Mouse (Mus musculus) small intestine, adult 2 months (tissue): ENCODE measurements around the gene Cdh1. TPM values are rescaled to one million over a fixed set of nuclear protein-coding genes. Genes with fewer than 3 reads are reported as not detected.

Experiments used
- H3K27ac ChIP-seq: fragments of 200-500 bp; 2 replicates; pipeline ENCODE4 v1.5.1; 2012; ENCODE audit warnings: low read depth, low read length, control low read depth, inconsistent platforms; ENCODE audit not compliant: insufficient read depth
- H3K27me3 ChIP-seq: fragments of 200-500 bp; 2 replicates; pipeline ENCODE4 v1.6.1; 2012; ENCODE audit warnings: mild to moderate bottlenecking, moderate library complexity, low read length, inconsistent platforms; ENCODE audit not compliant: control insufficient read depth, insufficient read depth
- H3K36me3 ChIP-seq: fragments of 200-500 bp; 2 replicates; pipeline ENCODE4 v1.6.1; 2012; ENCODE audit warnings: mild to moderate bottlenecking, low read length, control low read depth, inconsistent platforms; ENCODE audit not compliant: control insufficient read depth, insufficient read depth
- H3K4me1 ChIP-seq: fragments of 200-500 bp; 2 replicates; pipeline ENCODE4 v1.6.1; 2012; ENCODE audit warnings: low read length, inconsistent platforms, mixed read lengths; ENCODE audit not compliant: control insufficient read depth, insufficient read depth, insufficient read length
- H3K4me3 ChIP-seq: fragments of 200-500 bp; 2 replicates; pipeline ENCODE4 v1.5.1; 2012; ENCODE audit warnings: low read depth, mild to moderate bottlenecking, control low read depth, inconsistent platforms, low read length, moderate library complexity
- CTCF ChIP-seq: fragments of 200-500 bp; IDR thresholded peaks from 2 replicates; pipeline ENCODE4 v1.5.1; 2012; ENCODE audit warnings: low read depth, mild to moderate bottlenecking, control low read depth, inconsistent platforms, low read length, moderate library complexity, mixed read lengths; ENCODE audit not compliant: insufficient replicate concordance, insufficient read length; ENCODE audit errors: extremely low read depth
- POLR2A ChIP-seq: fragments of 200-500 bp; IDR thresholded peaks from 2 replicates; pipeline ENCODE4 v1.6.1; 2012; ENCODE audit warnings: low read depth, mild to moderate bottlenecking, control low read depth, inconsistent platforms, low read length, moderate library complexity
- WGBS: fragments of 180-500 bp; shearing (Covaris S2); methylation state at CpG from one replicate; pipeline ENCODE4 v1.1.7; 2018; 5-methylcytosine and 5-hydroxymethylcytosine counted together
- polyA plus RNA-seq: library from polyadenylated mRNA; depleted of rRNA; stranded (reverse); fragments of >200 nt; gene quantifications from 2 replicates; pipeline ENCODE4 v1.2.3, GENCODE M21; 2012

Cdh1 gene
- polyA plus RNA-seq, 1 experiment: 234 TPM

GRCm38 (mm10) chr8:106701360-106701759 is 98.2 kb downstream of the Cdh1 start:
- TF ChIP-seq CTCF (no peak), POLR2A (no peak)
- WGBS: 82% methylated on average over 3 of the region's 3 CpGs

DNA sequence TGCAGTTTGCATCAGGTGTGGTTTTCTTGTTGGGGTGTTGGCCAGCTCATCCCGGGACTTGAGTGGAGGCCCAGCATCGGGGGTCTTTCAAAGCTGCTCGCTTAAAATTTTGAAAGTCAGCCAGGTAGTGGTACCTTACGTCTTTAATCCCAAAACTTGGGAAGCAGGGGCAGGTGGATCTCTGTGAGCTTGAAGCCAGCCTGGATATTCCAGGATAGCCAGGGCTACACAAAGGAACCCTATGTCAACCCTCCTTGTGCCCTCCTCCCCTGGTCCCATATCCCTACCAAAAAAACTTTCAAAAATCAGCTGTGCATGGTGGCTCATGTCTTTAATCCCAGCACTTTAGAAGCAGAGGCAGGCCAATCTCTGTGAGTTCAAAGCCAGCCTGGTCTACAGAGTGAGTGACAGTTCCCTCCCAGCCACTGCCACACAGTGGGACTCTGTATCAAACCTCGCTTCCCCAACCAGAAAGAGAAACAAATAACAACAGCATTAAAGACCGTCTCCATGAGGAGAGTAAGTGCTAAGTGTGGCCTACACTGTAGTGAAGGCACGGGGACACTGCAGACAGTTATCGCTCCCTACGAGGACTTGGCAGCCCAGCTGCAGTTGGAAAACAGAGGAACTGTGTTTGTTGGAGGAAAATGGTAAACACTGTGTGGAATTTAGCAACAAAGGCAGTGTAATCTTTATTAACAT is 101.2 kb downstream of the Cdh1 start:
- Histone ChIP-seq H3K27me3 (no peaks in the 10 kb centered on the region), H3K36me3 (peaks cover 9% of the 10 kb centered on the region), H3K27ac (peak overlapping the region; percentile 17), H3K4me3 (no peak overlapping the region), H3K4me1 (no peaks in the 10 kb centered on the region)
- TF ChIP-seq POLR2A: no peak
- no peak for TF ChIP-seq CTCF
- 87% methylated on average over 9 of the region's 9 CpGs for WGBS

More at GRCm38 (mm10) chr8:106701360-106701759, 98.2 kb downstream of the Cdh1 start:
- Histone ChIP-seq H3K27me3 (no peaks in the 10 kb centered on the region), H3K27ac (no peak overlapping the region), H3K36me3 (peaks cover 18% of the 10 kb centered on the region), H3K4me1 (no peaks in the 10 kb centered on the region), H3K4me3 (no peak overlapping the region)

GRCm38 (mm10) chr8:106704901-106705321 is 101.8 kb downstream of the Cdh1 start:
- Histone ChIP-seq H3K4me1 (no peaks in the 10 kb centered on the region), H3K4me3 (no peak overlapping the region), H3K27ac (peak overlapping the region; percentile 17), H3K36me3 (peaks cover 5% of the 10 kb centered on the region; the same call in 1 of the 2 replicates), H3K27me3 (no peaks in the 10 kb centered on the region)
- 64% methylated on average over 9 of the region's 9 CpGs for WGBS
- TF ChIP-seq POLR2A (no peak), CTCF (no peak)

- Histone ChIP-seq H3K27me3 (no peaks in the 10 kb centered on the region), H3K4me3 (no peak overlapping the region), H3K36me3 (no peaks in the 10 kb centered on the region), H3K27ac (no peak overlapping the region), H3K4me1 (no peaks in the 10 kb centered on the region)
- 90% methylated on average over 6 of the region's 6 CpGs for WGBS
- TF ChIP-seq CTCF (no peak), POLR2A (no peak)
Observed at GRCm38 (mm10) chr8:106706194-106706593, 103.0 kb downstream of the Cdh1 start.

- Histone ChIP-seq H3K4me1 (no peaks in the 10 kb centered on the region), H3K36me3 (no peaks in the 10 kb centered on the region), H3K4me3 (no peak overlapping the region), H3K27me3 (no peaks in the 10 kb centered on the region), H3K27ac (no peak overlapping the region)
- TF ChIP-seq CTCF (no peak), POLR2A (no peak)
- WGBS: 96% methylated on average over 2 of the region's 2 CpGs
Observed at GRCm38 (mm10) chr8:106710002-106710401, 106.9 kb downstream of the Cdh1 start.

DNA sequence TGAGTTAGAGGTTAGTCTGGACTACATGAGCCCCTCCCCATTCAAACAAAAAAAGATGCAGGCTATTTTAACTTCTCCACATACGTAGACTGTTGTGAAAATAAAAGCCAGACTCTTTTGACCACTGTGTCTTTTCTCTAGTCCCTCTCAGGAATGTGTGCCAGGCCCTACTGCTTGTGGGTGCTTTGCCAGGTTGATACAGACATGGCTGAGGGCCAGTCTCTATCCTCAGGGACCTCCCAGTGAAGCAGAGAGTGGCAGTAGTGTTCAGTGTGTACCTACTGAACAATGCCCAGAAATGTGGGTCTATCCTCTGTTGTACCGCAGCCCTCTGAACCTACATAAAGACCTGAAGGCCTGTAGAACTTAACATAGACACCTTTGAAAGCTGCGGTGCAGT is 109.3 kb downstream of the Cdh1 start:
- 89% methylated on average over 3 of the region's 3 CpGs for WGBS
- H3K36me3 ChIP-seq: no peaks in the 10 kb centered on the region
- H3K4me1 ChIP-seq: no peaks in the 10 kb centered on the region
- no peak overlapping the region for H3K4me3 ChIP-seq
- no peak overlapping the region for H3K27ac ChIP-seq
- no peaks in the 10 kb centered on the region for H3K27me3 ChIP-seq
- no peak for TF ChIP-seq POLR2A
- no peak for TF ChIP-seq CTCF

- H3K27ac ChIP-seq: no peak overlapping the region
- H3K4me1 ChIP-seq: no peaks in the 10 kb centered on the region
- TF ChIP-seq CTCF (no peak), POLR2A (no peak)
- H3K4me3 ChIP-seq: no peak overlapping the region
- no peaks in the 10 kb centered on the region for H3K27me3 ChIP-seq
- 83% methylated on average over 4 of the region's 4 CpGs for WGBS
- H3K36me3 ChIP-seq: no peaks in the 10 kb centered on the region
Observed at GRCm38 (mm10) chr8:106714297-106714696, 111.1 kb downstream of the Cdh1 start.
